Mouse (Mus musculus): ENCODE results near the gene Abcg5. TPM values are rescaled to one million over a fixed set of nuclear protein-coding genes. Genes with fewer than 3 reads are reported as not detected.

Abcg5 gene
- polyA plus RNA-seq, 3 experiments from 2014 or later = 0.49 TPM; not detected in 2

GRCm38 (mm10) chr17:84684284-84684683, 1.5 kb upstream of the Abcg5 start:
- ATAC-seq = no peak

DNA sequence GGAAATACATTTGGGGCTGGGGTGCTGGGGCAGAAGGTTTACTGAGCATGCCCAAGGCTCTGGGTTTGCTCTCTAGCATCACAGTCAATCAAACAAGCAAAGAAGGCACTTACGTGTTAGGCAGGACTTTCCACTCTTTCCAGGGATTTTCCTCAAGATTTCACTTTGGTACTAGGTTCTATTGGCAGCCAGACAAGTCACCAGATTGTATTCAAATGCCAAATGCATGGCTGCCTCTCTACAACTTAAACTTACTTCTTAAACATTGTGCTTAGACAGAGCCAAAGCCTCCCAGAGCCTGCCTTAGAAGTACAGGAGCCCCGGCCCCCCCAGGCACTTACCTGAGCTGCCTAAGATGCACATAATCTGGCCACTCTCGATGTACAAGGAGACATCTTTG, 1.1 kb downstream of the Abcg5 start:
- no peak for ATAC-seq

DNA sequence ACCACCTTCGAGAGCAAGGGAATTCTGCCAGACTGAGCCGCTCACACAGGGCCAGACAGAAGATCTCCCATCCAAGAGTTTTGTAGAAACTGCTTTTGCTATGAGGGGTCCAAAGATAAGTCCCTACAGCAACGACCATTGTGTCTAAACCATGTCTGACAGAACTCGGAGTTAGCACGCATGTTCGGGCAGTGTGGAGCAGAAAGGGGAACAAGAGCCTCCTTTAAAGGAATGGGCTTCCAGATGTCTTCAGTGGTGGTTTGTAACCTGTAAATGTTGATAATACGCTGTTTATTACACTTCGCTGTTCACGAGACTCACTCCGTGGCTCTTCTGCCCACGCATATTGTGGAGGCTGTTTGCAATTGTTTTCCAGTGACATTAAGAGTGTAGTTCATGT, 5.2 kb downstream of the Abcg5 start:
- ATAC-seq = no peak

GRCm38 (mm10) chr17:84675951-84676366, 6.9 kb downstream of the Abcg5 start, which contains the start of gene Abcg8:
Abcg8 (plus strand) TSS chr17:84676302.
- ATAC-seq = no peak

DNA sequence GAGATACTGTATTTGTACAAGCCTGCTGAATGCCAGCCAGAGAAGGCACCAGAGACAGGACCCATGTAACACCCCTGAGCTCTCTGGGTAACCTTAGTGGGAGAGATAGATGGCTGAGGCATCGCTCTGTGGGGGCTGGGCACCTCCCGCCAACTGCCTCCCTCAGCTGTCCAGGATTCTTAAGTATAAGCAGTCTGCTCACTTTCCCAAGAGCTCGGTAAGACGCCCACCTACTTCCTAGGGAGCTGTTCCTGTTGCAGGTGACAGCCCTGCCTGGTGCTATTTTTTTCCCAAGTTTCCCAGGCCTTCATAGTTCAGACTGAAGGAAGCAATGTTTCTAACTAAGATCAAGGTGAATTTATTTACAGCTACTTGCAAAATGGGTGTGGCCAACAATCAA, 7.6 kb downstream of the Abcg5 start:
- ATAC-seq = no peak

- ATAC-seq = no peak
These were observed 8.8 kb downstream of the Abcg5 start for GRCm38 (mm10) chr17:84674048-84674447.

DNA sequence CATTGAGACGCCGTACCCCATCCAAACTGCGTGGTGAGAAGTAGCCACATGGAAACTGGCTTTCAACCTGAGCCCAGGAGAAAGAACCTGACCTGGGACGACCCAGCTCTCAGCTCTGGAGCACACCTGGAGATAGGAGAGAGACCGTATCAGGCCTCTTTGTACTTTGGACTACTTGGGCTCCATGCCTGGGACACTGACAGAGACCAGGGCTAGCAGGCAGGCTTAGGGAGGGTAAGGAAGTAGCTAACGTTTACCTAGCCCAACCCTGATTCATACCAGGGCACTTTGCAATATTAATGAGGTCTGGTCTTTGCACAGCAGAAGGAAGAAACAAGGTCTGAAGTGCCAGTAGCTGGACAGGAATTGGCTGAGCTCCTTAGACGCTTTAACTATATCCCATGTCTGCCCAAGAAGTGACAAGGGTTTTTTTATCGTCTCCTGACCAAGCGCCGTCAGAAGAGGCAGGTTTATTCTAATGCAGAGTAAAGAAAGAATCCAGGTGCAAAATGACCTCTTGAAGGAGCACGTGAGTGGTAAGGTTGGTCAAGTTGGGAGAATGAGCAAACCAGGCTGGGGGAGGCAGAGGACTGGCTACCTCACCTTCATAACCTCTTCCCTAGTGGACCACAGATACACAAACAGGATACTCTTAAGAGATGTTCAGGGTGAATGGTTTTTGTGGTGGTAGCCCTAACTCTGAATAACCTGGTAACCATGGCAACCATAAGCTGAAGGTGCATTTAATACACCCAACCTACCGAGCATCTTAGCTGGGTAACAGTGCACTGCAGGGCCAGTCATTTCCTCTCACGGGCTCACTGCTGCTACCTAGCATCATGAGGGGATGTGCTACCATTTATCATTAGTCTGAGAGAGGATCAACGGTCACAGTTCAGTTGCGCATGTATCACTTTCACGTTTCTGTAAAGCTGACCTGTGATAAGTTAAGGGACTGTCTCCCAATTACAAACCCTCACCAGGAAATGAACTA, 10.1 kb downstream of the Abcg5 start:
- ATAC-seq = no peak

- no peak for ATAC-seq
These were observed 15.0 kb downstream of the Abcg5 start for GRCm38 (mm10) chr17:84667848-84668247.

DNA sequence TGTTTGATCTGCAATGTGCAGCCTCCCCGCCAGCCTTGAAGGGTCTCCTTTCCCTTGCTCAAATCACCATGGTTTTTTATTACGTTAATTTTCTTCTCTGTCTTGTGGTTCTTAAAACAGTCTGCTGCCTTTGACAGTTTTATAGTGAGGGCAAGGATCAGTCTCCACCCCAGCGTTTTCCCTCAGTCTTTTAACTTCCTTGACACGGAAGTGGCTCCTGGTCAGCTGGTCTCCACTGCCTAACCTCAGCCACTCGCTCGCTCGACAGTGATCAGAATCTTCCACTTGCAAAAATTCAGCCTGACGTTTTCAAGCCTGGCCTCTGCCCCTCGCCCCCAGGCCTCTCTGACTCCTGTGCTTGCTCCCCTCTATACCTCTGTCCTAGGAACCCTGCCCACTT, 17.1 kb downstream of the Abcg5 start:
- no peak for ATAC-seq

GRCm38 (mm10) chr17:84665053-84665452, 17.8 kb downstream of the Abcg5 start:
- ATAC-seq = no peak

- ATAC-seq = no peak
These were observed 23.9 kb downstream of the Abcg5 start for GRCm38 (mm10) chr17:84658951-84659350.

- no peak for ATAC-seq
These were observed 24.6 kb downstream of the Abcg5 start for GRCm38 (mm10) chr17:84658195-84658594.

- no peak for ATAC-seq
These were observed 25.0 kb downstream of the Abcg5 start for GRCm38 (mm10) chr17:84657782-84658181.

DNA sequence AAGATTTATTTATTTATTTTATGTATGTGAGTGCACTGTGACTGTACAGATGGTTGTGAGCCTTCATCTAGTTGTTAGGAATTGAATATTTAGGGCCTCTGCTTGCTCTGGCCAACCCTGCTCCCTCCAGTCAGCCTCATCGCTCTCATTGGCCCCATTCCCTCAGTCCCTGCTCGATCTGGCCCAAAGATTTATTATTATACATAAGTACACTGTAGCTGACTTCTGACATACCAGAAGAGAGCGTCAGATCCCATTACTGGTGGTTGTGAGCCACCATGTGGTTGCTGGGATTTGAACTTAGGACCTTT, 25.4 kb downstream of the Abcg5 start:
- ATAC-seq = no peak

DNA sequence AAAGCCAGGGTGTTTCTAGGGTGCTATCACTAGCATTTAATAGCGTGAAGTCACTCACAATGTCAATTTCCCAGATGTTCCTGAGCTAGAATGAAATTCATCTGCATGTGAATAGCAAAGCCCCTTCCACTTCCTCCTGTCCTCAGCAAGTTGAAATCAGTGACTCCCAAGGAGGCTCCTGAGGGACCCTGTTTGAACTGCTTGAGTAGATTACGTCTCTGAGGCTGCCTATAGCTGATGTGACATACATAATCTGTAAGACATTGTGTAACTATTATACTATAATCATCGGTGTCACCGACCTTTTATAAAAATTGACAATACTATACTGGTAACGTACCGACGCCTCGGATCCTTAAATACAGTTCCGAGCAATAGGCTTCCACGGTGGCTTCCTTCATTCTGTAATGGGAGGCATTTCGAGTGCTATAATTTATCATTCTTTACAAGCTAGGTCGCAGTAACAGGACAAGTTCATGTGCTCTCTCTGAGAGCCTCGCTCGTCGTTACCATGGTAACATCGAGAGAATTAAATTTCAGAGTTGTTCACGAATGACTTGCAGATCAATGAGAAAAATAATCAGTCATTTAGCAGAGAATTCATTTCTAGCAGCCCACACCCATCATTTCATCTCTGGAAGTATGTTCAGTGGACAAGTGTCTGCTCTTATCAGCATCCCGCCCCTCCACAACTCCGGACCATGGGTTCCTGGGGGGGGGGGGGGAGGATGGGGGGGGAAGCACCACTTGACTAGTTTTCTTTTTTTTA, 26.0 kb downstream of the Abcg5 start:
- ATAC-seq = no peak

DNA sequence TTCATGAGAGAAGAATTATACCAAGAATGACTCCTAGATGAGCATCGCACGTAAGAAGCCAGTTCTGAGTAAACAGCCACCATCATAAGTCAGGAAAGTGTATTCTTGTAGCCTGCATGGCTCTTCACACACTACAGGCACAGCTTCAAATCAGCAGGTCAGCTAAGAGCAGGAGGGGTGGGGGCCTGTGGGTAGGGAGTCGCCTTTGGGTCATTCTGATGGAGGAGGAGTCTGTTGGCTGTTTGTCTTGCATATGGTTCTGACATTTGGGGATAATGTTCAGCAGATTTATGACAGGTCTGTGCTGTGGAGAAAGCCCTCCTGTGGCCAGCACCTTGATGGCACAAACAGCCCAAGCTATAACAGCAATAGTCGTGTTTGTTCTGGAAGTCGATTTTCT, 26.6 kb downstream of the Abcg5 start:
- no peak for ATAC-seq

GRCm38 (mm10) chr17:84653544-84653943, 29.3 kb downstream of the Abcg5 start:
- ATAC-seq = no peak

- ATAC-seq = no peak
These were observed 32.4 kb downstream of the Abcg5 start for GRCm38 (mm10) chr17:84650302-84651017.

DNA sequence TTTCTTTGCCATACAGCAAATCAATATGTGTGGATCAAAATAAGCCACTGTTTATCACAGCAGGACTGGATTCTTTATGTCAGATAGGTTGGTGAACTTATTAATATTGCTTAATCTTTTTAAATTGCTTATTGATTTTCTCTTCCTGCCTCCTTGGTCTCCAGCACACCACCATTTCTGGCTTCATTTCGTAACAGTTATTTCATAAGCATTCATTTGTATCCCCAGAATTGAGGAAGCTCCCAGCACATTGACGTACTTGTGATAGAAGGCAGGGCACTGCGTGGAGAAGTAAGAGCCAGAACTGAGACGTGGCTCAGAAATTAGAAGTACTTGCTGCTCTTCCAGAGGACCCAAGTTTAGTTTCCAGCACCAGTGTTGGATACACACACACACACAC, 35.2 kb downstream of the Abcg5 start:
- ATAC-seq = no peak

- ATAC-seq = no peak
These were observed 36.3 kb downstream of the Abcg5 start for GRCm38 (mm10) chr17:84646477-84646876.

DNA sequence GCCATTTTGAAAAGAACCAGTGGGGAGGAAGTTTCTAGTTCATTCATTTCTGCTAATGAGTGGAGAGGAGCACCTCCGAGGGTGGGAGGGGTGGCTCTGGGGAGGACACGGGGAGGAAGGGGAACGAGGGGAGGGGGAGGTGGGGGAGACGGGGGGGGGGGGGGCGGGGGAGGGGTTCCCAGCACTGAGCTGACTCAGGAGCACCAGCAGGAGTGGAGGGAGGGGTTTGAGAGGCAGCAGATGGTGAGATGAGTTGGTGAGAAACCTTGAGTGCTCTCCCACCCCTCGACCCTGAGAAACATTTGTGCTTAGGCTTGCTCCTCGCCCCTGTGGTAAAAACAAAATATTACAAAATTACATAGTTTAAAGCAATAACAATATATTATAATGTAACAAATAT, 36.9 kb downstream of the Abcg5 start:
- no peak for ATAC-seq

GRCm38 (mm10) chr17:84645119-84645518, 37.7 kb downstream of the Abcg5 start:
- no peak for ATAC-seq
